Mouse (Mus musculus) yolk sac, embryonic 10.5 days (tissue): ENCODE results near the gene Fam107a.

Source experiments
- DNase-seq: peaks from one replicate; pipeline ENCODE4 v3.0.0-alpha.2; 2017; ENCODE audit warnings: low spot score

Fam107a gene

DNA sequence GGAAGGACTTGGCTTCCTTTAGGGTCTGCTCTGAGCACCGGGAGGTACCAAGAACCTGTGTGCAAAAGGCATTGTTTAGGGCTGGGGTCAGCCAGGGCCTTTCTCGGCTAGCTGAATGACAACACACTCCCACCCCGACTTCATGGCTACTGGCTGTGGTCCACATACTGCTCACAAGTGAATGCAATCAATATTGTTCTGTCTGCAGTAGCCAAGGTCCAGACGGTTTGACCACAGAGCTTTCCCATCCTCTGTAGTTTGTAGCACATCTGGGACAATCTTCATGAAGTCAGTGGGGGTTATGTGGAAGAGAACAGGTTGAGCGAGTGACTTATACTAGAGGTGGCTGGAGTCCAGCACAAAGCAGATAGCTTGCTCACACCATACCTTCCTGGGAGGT is 60.9 kb downstream of the Fam107a start:
- DNase-seq = no peak

DNA sequence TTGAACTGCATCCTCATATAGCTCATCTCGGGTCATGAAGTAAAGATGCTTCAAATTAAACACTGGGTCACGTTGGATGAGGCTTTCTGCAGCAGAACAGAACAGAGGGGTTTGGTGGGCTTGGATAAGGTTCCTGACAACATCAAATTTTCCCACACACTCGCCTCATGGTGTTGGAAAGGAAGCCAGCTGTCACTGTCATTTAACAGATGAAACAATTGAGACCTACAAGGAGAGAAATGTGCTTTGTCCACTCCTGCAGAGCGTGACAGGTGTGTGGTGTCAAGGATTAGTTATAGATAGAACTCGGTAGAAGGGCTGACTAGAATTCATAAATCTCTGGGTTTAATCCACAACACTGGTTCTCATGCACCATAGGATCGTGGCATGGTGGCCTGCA is 61.8 kb downstream of the Fam107a start:
- DNase-seq = no peak

DNA sequence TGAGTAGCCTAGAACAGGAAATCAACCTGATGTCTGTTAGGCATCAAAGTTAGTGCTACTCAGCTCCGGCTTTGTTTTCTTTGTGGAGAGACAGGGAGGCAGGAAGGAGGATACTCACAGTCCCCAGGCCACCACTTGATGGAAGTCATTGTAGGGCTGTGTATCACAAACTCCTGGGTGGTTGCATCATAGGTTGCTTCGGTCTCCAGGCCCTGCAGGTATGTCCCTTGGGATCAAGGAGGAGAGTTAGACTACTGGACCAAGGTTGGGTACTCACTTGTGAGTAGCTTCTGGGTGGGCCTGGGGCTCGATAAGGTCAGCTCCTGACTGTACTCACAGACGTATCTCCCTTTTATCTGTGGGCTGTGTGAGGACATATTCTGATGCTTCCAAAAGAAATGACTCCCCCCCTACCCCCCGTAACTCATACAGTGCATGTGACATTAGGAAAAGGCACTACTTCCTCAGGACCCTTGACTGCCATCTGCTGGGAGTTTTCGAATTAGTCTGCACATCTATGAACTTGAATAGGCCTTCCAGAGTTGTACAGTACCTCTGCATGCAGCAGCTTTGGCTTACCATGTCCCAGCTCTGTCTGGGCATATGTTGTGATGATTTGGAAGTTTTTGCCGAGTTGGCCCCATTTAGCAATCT is 62.6 kb downstream of the Fam107a start:
- peak; percentile 22 for DNase-seq

DNA sequence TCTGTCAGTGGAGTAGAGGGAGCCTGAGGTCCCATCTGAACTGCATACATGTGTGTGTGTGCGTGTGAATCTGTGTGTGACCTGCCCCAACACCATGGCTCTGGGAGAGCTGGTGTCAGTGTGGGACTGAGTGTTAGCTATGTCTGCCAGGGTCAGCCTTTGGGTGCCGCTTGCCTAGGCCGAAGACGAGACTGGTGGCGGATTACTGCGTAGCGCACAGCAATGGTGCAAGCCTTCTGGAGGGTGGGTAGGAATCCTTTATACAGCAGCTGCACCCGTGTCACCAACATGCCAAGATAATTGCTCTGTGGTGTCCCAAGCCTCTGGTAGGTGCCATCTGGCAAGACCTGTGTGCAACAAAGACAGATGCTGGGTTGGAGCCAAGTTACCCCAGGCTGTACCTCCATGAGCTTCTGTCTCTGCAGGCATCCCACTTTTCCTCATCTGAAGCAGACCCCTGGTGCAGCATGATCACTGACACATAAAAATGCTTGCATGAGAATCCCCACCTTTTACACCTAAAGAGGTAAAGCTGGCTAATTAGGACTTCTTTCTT is 66.4 kb downstream of the Fam107a start:
- DNase-seq = no peak

DNA sequence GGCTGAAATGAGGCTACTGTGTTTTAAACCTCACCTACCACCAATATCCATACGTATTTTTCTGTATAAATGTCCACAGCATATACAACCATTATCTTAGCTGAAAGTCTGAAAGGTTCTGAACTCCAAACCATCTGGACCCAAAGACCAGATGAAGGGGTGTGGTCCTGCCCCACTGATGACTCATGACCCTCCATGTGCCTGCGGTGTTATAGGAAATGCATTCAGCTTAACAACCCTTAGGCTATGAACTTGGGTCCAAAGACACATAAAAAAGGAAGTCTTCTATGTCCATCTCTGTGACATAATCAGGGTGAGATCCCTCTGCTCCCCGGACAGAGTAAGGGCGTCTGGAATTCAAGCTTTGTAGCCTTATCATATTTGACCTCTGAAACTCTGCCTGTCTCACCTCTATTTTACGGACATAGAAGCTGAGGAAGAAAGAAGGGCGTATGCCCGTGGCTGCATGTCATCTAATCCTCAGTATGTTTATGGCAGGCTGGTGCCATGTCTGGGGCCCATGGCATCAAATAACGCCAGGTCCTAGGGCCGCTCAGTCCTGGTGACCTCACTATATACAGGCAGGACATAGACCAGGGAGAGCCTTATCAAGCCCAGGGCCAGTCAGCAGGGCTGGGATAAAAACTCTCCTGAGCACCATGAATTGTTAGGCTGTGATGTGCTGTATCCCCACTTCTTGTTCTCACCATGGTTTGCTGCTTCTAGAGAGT is 67.5 kb downstream of the Fam107a start:
- no peak for DNase-seq

DNA sequence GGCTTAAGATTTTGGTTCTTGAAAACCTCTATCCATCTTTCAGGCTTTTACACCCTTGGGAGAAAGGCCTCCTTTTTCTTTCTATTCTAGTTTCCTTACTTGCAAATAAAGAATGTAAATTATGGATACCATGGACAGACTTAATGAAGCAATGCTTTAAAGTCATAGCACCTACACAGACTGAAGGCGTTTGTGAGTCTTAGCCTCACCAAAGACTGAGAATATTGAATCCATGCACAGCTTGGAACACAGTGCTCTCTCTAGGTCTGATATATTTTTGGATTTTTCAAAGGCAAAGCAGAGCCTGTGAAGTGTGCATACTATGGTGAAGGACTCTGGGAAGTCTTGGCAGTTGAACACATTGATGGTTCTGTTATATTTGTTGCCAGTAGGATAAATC is 68.6 kb downstream of the Fam107a start:
- DNase-seq = no peak

DNA sequence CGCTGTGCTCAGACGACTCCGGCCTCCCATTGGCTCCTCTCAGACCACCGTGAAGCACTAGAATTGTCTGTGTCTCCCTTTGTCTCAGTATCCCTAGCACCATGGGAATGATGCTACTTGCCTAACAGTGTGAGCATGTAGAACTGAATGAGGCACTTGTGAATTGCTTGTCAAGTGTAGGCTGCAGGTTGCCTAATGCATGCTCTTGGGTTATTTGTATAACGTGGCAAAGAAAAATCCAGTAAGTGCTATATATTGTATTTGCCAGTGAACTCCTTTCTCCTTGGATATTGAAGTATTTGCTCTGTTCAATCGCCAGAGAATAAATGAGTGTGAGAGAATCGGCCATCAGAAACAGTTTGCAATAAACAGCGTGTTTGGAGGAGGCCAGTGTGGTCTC is 70.9 kb downstream of the Fam107a start:
- DNase-seq = no peak
